Mouse (Mus musculus) kidney, adult 2 months (tissue): Measurements from ENCODE around the gene Rpl12.

Source experiments
- CTCF ChIP-seq: fragments of 200-500 bp; conservative IDR thresholded peaks from 2 replicates; pipeline ENCODE4 v1.5.1; 2011; ENCODE audit warnings: low read depth, mild to moderate bottlenecking, control low read depth, low read length, moderate library complexity, mixed read lengths; ENCODE audit not compliant: insufficient read depth, insufficient read length
- POLR2A ChIP-seq: fragments of 200-500 bp; IDR thresholded peaks from one replicate; pipeline ENCODE4 v1.6.1; 2011; ENCODE audit warnings: low read depth, low read length, control low read depth

DNA sequence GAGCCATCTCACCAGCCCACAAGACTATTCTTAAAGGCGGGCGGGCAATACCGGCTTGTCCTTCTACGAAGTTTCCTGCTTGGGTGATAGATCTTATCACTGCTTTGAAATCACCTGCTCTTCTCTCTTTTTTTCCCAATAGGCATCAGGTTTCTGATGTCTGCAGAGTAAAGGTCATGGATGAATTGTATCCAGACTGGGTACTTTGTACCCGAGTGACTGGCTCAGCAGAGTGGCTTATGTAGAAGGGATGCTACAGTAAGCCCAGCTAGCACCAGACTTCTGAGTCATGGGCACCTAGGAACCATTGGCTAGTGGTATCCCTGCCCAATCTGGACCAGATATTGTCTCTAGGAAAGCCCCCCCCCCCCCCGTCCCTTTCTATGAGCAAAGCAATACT is 22.3 kb downstream of the Rpl12 start:
- TF ChIP-seq POLR2A = no peak
- TF ChIP-seq CTCF = no peak
